Mouse (Mus musculus) splenic B cell, adult 2 months (primary cell): ENCODE measurements around the gene Mlc1.
A peak's percentile ranks its signal among the peaks of the same experiment; 100 is the strongest.

ENCODE experiments used
- DNase-seq: peaks from one replicate; pipeline ENCODE4 v3.0.0-alpha.2; 2011; ENCODE audit warnings: low read depth, low spot score
- H3K27me3 ChIP-seq: 2 replicates; pipeline ENCODE4 v1.6.1; 2012; ENCODE audit warnings: mild to moderate bottlenecking, low read length, moderate library complexity, mixed read lengths; ENCODE audit not compliant: control insufficient read depth, poor library complexity, insufficient read depth, severe bottlenecking
- H3K36me3 ChIP-seq: 2 replicates; pipeline ENCODE4 v1.6.1; 2012; ENCODE audit warnings: mild to moderate bottlenecking, low read length, moderate library complexity, mixed read lengths; ENCODE audit not compliant: control insufficient read depth, poor library complexity, insufficient read depth, severe bottlenecking

Gene Mlc1

GRCm38 (mm10) chr15:88957522-88957921 lies 21.3 kb downstream of the Mlc1 start:
- DNase-seq = no peak

GRCm38 (mm10) chr15:88955342-88955741 lies 23.5 kb downstream of the Mlc1 start:
- H3K36me3 ChIP-seq = no peaks in the 10 kb centered on the region
- no peak for DNase-seq
- H3K27me3 ChIP-seq = no peaks in the 10 kb centered on the region

More at GRCm38 (mm10) chr15:88957522-88957921, 21.3 kb downstream of the Mlc1 start:
- H3K36me3 ChIP-seq = no peaks in the 10 kb centered on the region
- no peaks in the 10 kb centered on the region for H3K27me3 ChIP-seq

GRCm38 (mm10) chr15:88954368-88955072 lies 24.3 kb downstream of the Mlc1 start, which contains the start of gene Ttll8:
Gene Ttll8 (minus strand): TSS chr15:88954418.
- DNase-seq = no peak

GRCm38 (mm10) chr15:88951246-88951645 lies 27.6 kb downstream of the Mlc1 start:
- no peaks in the 10 kb centered on the region for H3K36me3 ChIP-seq
- no peaks in the 10 kb centered on the region for H3K27me3 ChIP-seq
- no peak for DNase-seq

More at GRCm38 (mm10) chr15:88954368-88955072, 24.3 kb downstream of the Mlc1 start, which contains the start of gene Ttll8:
- H3K27me3 ChIP-seq = no peaks in the 10 kb centered on the region
- no peaks in the 10 kb centered on the region for H3K36me3 ChIP-seq

- no peaks in the 10 kb centered on the region for H3K36me3 ChIP-seq
- no peak for DNase-seq
Observed at GRCm38 (mm10) chr15:88946851-88947250, 32.0 kb downstream of the Mlc1 start.

GRCm38 (mm10) chr15:88943896-88944551 lies 34.8 kb downstream of the Mlc1 start:
- no peak for DNase-seq
- H3K36me3 ChIP-seq = no peaks in the 10 kb centered on the region
- no peaks in the 10 kb centered on the region for H3K27me3 ChIP-seq

More at GRCm38 (mm10) chr15:88946851-88947250, 32.0 kb downstream of the Mlc1 start:
- no peaks in the 10 kb centered on the region for H3K27me3 ChIP-seq

- no peak for DNase-seq
- Histone ChIP-seq H3K27me3 (no peaks in the 10 kb centered on the region), H3K36me3 (no peaks in the 10 kb centered on the region)
Observed at GRCm38 (mm10) chr15:88942783-88943182, 36.0 kb downstream of the Mlc1 start.

GRCm38 (mm10) chr15:88937291-88937650 lies 41.5 kb downstream of the Mlc1 start:
- no peaks in the 10 kb centered on the region for H3K27me3 ChIP-seq
- DNase-seq = no peak
- no peaks in the 10 kb centered on the region for H3K36me3 ChIP-seq

- no peak for DNase-seq
- H3K36me3 ChIP-seq = no peaks in the 10 kb centered on the region
Observed at GRCm38 (mm10) chr15:88936619-88937290, 42.1 kb downstream of the Mlc1 start.

GRCm38 (mm10) chr15:88934141-88934540 lies 44.7 kb downstream of the Mlc1 start:
- H3K36me3 ChIP-seq = no peaks in the 10 kb centered on the region
- H3K27me3 ChIP-seq = no peaks in the 10 kb centered on the region
- no peak for DNase-seq

More at GRCm38 (mm10) chr15:88936619-88937290, 42.1 kb downstream of the Mlc1 start:
- H3K27me3 ChIP-seq = no peaks in the 10 kb centered on the region

GRCm38 (mm10) chr15:88932667-88933066 lies 46.1 kb downstream of the Mlc1 start:
- H3K27me3 ChIP-seq = no peaks in the 10 kb centered on the region
- H3K36me3 ChIP-seq = no peaks in the 10 kb centered on the region
- DNase-seq = no peak

- DNase-seq = no peak
- H3K36me3 ChIP-seq = no peaks in the 10 kb centered on the region
- H3K27me3 ChIP-seq = no peaks in the 10 kb centered on the region
Observed at GRCm38 (mm10) chr15:88921992-88922310, 56.9 kb downstream of the Mlc1 start.

- DNase-seq = peak; percentile 80
- H3K36me3 ChIP-seq = no peaks in the 10 kb centered on the region
- H3K27me3 ChIP-seq = no peaks in the 10 kb centered on the region
Observed at GRCm38 (mm10) chr15:88921131-88921991, 57.4 kb downstream of the Mlc1 start.

- DNase-seq = no peak
- Histone ChIP-seq H3K27me3 (no peaks in the 10 kb centered on the region), H3K36me3 (no peaks in the 10 kb centered on the region)
Observed at GRCm38 (mm10) chr15:88920065-88920464, 58.7 kb downstream of the Mlc1 start.
